Mouse (Mus musculus) heart, postnatal 25 days (tissue): ENCODE results near the gene Olfr138. TPM values are rescaled to one million over a fixed set of nuclear protein-coding genes. Genes with fewer than 3 reads are reported as not detected.

Experiments
- DNase-seq: peaks from one replicate; pipeline ENCODE4 v3.0.0; 2022; ENCODE audit warnings: low spot score
- intact Hi-C: fragments of 180-260 bp; cut with DNase I; formaldehyde crosslinking; loops from one replicate; pipeline ENCODE4 v1.15.1; 2025
- total RNA-seq, 2 experiments: library from RNA; stranded (reverse); gene quantifications; 2 replicates each; pipeline ENCODE4 v1.2.3; 2021

Gene Olfr138
- total RNA-seq: not detected

DNA sequence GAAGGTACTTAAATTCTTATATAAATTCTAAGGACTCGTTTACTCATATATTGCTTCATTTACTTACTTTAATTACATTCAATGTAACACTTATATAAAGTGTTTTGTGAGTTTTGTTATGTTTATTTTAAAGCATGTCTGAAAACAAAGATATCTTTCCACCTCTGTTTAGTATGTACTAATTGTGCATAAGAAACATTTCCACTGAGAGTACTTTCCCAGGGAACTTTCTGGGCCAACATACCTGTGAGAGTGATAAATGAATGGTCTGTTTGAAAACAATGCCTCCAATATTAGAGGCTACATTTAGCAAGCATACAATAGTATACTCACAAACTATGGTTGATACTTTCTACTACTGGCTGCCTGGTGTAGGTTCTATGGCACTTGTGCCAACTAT lies at the start of gene Olfr138:
TSS of gene Olfr138 (plus strand) at position 301 of the 400 bp plus-strand sequence.
- no peak for DNase-seq
- intact Hi-C loops: no loop called here

DNA sequence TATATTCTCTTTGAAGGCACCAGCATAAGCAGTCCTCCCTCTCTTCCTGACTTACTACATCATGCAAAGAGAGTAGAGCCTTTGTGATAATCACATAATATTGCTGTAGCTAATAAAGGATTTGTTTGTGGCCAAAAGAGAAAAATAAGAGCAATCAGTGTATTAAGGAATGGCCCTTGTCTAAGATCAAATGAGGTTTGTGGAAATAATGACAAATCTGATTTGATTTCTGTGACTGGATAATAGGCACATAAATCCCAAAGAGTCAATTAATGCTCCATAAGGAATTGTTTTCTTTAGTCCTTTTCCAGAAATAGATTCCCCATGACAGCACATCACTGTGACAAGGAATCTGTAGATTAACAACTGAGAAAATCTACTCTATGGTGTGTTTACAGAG lies 46.6 kb downstream of the Olfr138 start, which contains the start of gene Olfr137:
TSS of gene Olfr137 (minus strand) at position 101 of the 400 bp plus-strand sequence.
- intact Hi-C loops: no loop called here
- no peak for DNase-seq

Other genes starting within 250 kb of the Olfr138 start
- not detected for gene Olfr129, start 201.0 kb upstream of the Olfr138 start, total RNA-seq
- gene Olfr130, start 197.1 kb upstream of the Olfr138 start, total RNA-seq: not detected
- gene Olfr131, start 172.3 kb upstream of the Olfr138 start, total RNA-seq: not detected
- gene Olfr132, start 126.5 kb upstream of the Olfr138 start, total RNA-seq: not detected
- not detected for gene Olfr133, start 115.8 kb upstream of the Olfr138 start, total RNA-seq
- not detected for gene Olfr134, start 89.6 kb upstream of the Olfr138 start, total RNA-seq
- not detected for gene Olfr135, start 56.7 kb upstream of the Olfr138 start, total RNA-seq
- gene Olfr137, start 46.5 kb downstream of the Olfr138 start, total RNA-seq: not detected
- gene Olfr136, start 68.8 kb downstream of the Olfr138 start, total RNA-seq: not detected
- gene Esp36, start 159.2 kb downstream of the Olfr138 start, total RNA-seq: not detected